Comparison of ENCODE assay signal across 8 mouse cellular contexts in the genomic region with DNA sequence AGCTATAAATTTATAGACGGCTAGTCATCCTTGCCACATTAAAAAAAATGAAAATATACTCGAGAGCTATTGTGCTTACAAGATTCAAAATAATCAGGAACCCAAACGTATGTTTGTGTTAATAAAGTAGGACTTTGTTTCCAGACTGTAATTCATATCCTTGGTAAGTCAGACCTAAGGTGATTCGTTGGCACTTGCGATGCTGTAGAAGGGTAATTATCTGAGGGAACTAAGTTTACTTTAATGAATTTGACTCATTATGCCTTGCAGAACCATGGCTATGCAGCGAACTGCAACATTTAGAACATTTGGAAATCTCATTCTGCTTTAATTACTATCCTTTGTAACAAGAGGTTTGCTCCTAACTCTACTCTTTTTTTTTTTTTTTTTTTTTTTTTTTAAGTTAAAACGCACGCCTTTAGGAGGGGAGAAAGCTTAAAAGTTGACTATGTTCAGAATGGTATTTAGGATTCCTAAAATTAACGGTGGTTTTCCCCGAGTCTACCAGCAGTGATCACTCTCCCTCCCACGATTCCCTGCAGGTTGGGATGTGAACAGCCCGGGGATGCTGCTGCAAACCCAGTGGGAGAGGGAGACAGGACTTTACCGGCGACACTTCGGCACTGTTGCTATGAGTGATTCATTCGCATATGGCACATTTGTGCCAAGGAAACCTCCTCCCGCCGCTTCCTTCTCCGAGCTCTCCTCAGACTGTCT. TPM values are rescaled to one million over a fixed set of nuclear protein-coding genes. Genes with fewer than 3 reads are reported as not detected.
DNase-seq lines count a peak whose midpoint lies in the region; ATAC-seq and TF ChIP-seq lines count a peak whose summit lies in the region.

No protein-coding gene starts in this region.

- H3K27ac ChIP-seq in spleen, adult 2 months (ENCODE audit: insufficient read depth, low read length): peak overlapping the region; percentile 92
- H3K27ac ChIP-seq in limb, embryonic 15.5 days: peak overlapping the region; percentile 96
- H3K27ac ChIP-seq in stomach, embryonic 15.5 days: peak overlapping the region; percentile 88

- DNase-seq in cerebellum, adult 8-10 months: no peak
- no peak for DNase-seq in spleen, adult 2 months (ENCODE audit: low read depth in 1 of 2, low spot score in 2 of 2)
- DNase-seq in spleen, adult 18-20 months: no peak
- DNase-seq in adrenal gland, postnatal 10 days: no peak
- DNase-seq in adrenal gland, postnatal 14 days: no peak

- H3K9ac ChIP-seq in limb, embryonic 15.5 days: peak overlapping the region; percentile 45
- H3K9ac ChIP-seq in stomach, embryonic 15.5 days: peak overlapping the region; percentile 20; the same call in 1 of the 2 replicates

- H3K9me3 ChIP-seq in limb, embryonic 15.5 days: no peaks in the 10 kb centered on the region
- no peaks in the 10 kb centered on the region for H3K9me3 ChIP-seq in stomach, embryonic 15.5 days

- H3K4me2 ChIP-seq in limb, embryonic 15.5 days: peak overlapping the region; percentile 77
- peak overlapping the region; percentile 60 for H3K4me2 ChIP-seq in stomach, embryonic 15.5 days

- no peak for TF ChIP-seq CTCF in spleen, adult 2 months (IDR thresholded peaks at IDR 0.05; ENCODE audit: extremely low read depth, insufficient read depth, insufficient read length, insufficient replicate concordance)

- H3K36me3 ChIP-seq in spleen, adult 2 months (ENCODE audit: control insufficient read depth, insufficient read depth, low read length): no peaks in the 10 kb centered on the region
- no peaks in the 10 kb centered on the region for H3K36me3 ChIP-seq in limb, embryonic 15.5 days
- H3K36me3 ChIP-seq in stomach, embryonic 15.5 days: no peaks in the 10 kb centered on the region

- TF ChIP-seq POLR2A in spleen, adult 2 months (IDR thresholded peaks at IDR 0.05; ENCODE audit: low read depth, low read length): no peak

- peak overlapping the region; percentile 95 for H3K4me3 ChIP-seq in spleen, adult 2 months (ENCODE audit: extremely low read depth, insufficient read depth, insufficient read length)
- peak overlapping the region; percentile 86 for H3K4me3 ChIP-seq in limb, embryonic 15.5 days
- H3K4me3 ChIP-seq in stomach, embryonic 15.5 days (replicated peaks): peak overlapping the region; percentile 90

- 16% methylated on average over 19 of the region's 19 CpGs for WGBS in spleen, adult 2 months
- WGBS in limb, embryonic 15.5 days: 9% methylated on average over 19 of the region's 19 CpGs
- WGBS in stomach, embryonic 15.5 days: 11% methylated on average over 19 of the region's 19 CpGs

- ATAC-seq in cerebellum, adult (ENCODE audit: insufficient number of reproducible peaks, low FRiP score, low TSS enrichment): peak; percentile 65; the same call in 1 of the 2 replicates
- peak; percentile 56 for ATAC-seq in limb, embryonic 15.5 days (ENCODE audit: insufficient number of reproducible peaks, low FRiP score, low TSS enrichment, low read depth)
- peak; percentile 39; the same call in 1 of the 2 replicates for ATAC-seq in stomach, embryonic 15.5 days (ENCODE audit: insufficient read depth, low FRiP score, low read depth)

- peaks cover 6% of the 10 kb centered on the region for H3K27me3 ChIP-seq in spleen, adult 2 months (ENCODE audit: control insufficient read depth, insufficient read depth, low read length)
- H3K27me3 ChIP-seq in limb, embryonic 15.5 days: no peaks in the 10 kb centered on the region
- H3K27me3 ChIP-seq in stomach, embryonic 15.5 days (replicated peaks): no peaks in the 10 kb centered on the region

- H3K4me1 ChIP-seq in spleen, adult 2 months (ENCODE audit: control insufficient read depth, insufficient read depth, insufficient read length): peaks cover 2% of the 10 kb centered on the region; the same call in 1 of the 2 replicates
- H3K4me1 ChIP-seq in limb, embryonic 15.5 days: peaks cover 5% of the 10 kb centered on the region; the same call in 1 of the 2 replicates
- peaks cover 6% of the 10 kb centered on the region; the same call in 1 of the 2 replicates for H3K4me1 ChIP-seq in stomach, embryonic 15.5 days

RNA-seq across cellular contexts. Expression of gene Homer1, which starts 3.6 kb away (rescaled TPM):
- 0.86 and 2.0 TPM in 2 replicates for polyA plus RNA-seq in spleen, adult 2 months (2012; rRNA removed)
- polyA plus RNA-seq in limb, embryonic 15.5 days (2015; fragmentation: Nextera tagmentation; extraction: Ambion mirVana): 4.2 and 4.7 TPM in 2 replicates
- polyA plus RNA-seq in stomach, embryonic 15.5 days (2015; fragmentation: Nextera tagmentation; extraction: Ambion mirVana): 5.1 and 5.2 TPM in 2 replicates
- total RNA-seq in adrenal gland, postnatal 10 days (2021): 10 to 100 TPM; 18.7 to 19.1 TPM
- total RNA-seq in adrenal gland, postnatal 14 days (2021): 21.3 and 33.3 TPM in 2 replicates
